Mouse (Mus musculus) B cell, adult 2 months (primary cell): ENCODE measurements around the gene Thoc6.

Experiments
- DNase-seq, 2 experiments: peaks; one replicate each; pipeline ENCODE4 v3.0.0; 2022

The Thoc6 gene

GRCm38 (mm10) chr17:23627813-23628212 lies 45.9 kb downstream of the Thoc6 start:
- DNase-seq, result no peak

- no peak for DNase-seq
Observed at GRCm38 (mm10) chr17:23620351-23620750, 53.3 kb downstream of the Thoc6 start.
